Mouse (Mus musculus) right cerebral cortex, postnatal 36 days (tissue): ENCODE data around the gene Clvs2.

Experiments used
- DNase-seq, 2 experiments: peaks; one replicate each; pipeline ENCODE4 v3.0.0; 2022; ENCODE audit warnings: low spot score in 2 of 2, mixed read lengths in 1 of 2

The Clvs2 gene

GRCm38 (mm10) chr10:33624131-33624879 lies at the start of gene Clvs2:
Clvs2 (minus strand) TSS chr10:33624769.
- peak; percentile 85 to 88 for DNase-seq

GRCm38 (mm10) chr10:33653142-33653541 lies 28.6 kb upstream of the Clvs2 start:
- DNase-seq: peak; percentile 50 to 56

- no peak for DNase-seq
Measured at GRCm38 (mm10) chr10:33623577-33623991, 985 bp downstream of the Clvs2 start.

- peak in 1 of 2 experiments; percentile 20 for DNase-seq
Measured at GRCm38 (mm10) chr10:33622700-33623099, 1.9 kb downstream of the Clvs2 start.

GRCm38 (mm10) chr10:33616207-33616606 lies 8.4 kb downstream of the Clvs2 start:
- DNase-seq: no peak

GRCm38 (mm10) chr10:33613197-33613596 lies 11.4 kb downstream of the Clvs2 start:
- no peak for DNase-seq

- DNase-seq: peak in 1 of 2 experiments; percentile 11
Measured at GRCm38 (mm10) chr10:33592732-33593131, 31.8 kb downstream of the Clvs2 start.

- DNase-seq: no peak
Measured at GRCm38 (mm10) chr10:33588800-33589199, 35.8 kb downstream of the Clvs2 start.

GRCm38 (mm10) chr10:33587118-33587517 lies 37.5 kb downstream of the Clvs2 start:
- DNase-seq: no peak

- peak in 1 of 2 experiments; percentile 31 for DNase-seq
Measured at GRCm38 (mm10) chr10:33558081-33558480, 66.5 kb downstream of the Clvs2 start.

- DNase-seq: peak; percentile 93 to 96
Measured at GRCm38 (mm10) chr10:33540331-33540730, 84.2 kb downstream of the Clvs2 start.
